ENCODE assay signal across 9 mouse cellular contexts in the genomic region with DNA sequence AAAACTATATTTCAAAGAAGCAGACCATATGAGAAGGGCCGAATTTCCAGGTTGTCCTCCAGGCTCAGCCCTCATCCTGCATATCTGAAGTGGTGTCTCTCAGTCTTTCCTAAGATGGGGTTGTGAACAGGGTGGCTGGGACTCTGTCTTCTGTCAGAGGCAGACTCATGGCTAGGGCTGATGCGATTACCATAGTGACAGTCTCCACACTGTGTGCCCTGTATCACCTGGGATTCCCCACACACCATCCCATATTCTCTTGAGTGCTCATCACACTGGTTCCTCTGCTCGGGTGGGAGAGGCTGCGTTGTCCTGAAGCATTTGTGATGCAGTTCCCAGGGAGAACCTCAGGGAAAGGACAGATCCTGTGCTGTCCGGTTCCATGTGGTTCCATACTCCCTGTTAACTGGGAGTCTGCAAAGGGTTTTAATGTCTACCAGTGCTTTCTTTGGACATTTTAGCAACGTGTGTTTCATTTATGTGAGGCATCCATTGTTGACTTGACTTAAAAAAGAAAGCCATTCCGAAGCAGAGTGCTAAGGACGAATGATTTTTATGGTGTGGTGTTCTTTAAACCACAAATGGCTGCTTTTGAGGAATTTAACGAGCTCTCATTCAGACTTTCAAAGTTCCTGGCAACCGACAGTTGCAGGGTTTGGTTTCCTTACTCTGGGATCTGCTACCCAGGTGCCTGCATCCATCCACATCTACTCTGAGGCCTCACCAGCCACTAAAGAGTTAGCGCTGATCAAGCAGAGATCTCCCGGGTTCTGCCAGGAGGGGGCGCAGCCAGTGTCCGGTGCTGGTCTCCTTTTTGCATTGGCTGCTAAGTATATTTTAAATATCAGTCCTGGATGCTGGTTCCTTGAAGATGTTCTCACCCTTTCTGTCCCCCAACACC. TPM values are rescaled to one million over a fixed set of nuclear protein-coding genes. Genes with fewer than 3 reads are reported as not detected.
A peak's percentile ranks its signal among the peaks of the same experiment; 100 is the strongest.
DNase-seq lines count a peak whose midpoint lies in the region; ATAC-seq and TF ChIP-seq lines count a peak whose summit lies in the region.
"Had no signal": no experiment of that assay in that cellular context is flagged by ENCODE, and none has a peak within 500 bp of the region (broad histone marks: within the 10 kb centered on the region; RNA-seq: fewer than 3 reads in every experiment).

No protein-coding gene starts in this region.

- peak; percentile 55 for TF ChIP-seq CTCF in lung, adult 2 months (IDR thresholded peaks at IDR 0.05; ENCODE audit: insufficient read depth, low read length)

- DNase-seq in cerebellum, adult 9-11 months: no peak
- peak; percentile 51 for DNase-seq in liver
- DNase-seq in adrenal gland, postnatal 25 days: peak; percentile 72
- peak; percentile 63 for DNase-seq in embryonic facial prominence, embryonic 11.5 days (ENCODE audit: low spot score)
- peak; percentile 35 for DNase-seq in lung, adult 2 months
- DNase-seq in spleen, postnatal 4 days (ENCODE audit: low spot score in 2 of 2): peak; percentile 20 to 69
- DNase-seq: liver, embryonic 13.5 days had no signal

- ATAC-seq in cerebellum, adult (ENCODE audit: insufficient number of reproducible peaks, low FRiP score, low TSS enrichment): 0 out of 2 replicates have a peak, but pooled peaks have one; percentile 45
- no peak for ATAC-seq in liver, embryonic 12.5 days
- ATAC-seq in embryonic facial prominence, embryonic 11.5 days (replicated peaks; ENCODE audit: insufficient number of reproducible peaks, low FRiP score, low TSS enrichment, low read depth): no peak

- no peak overlapping the region for H3K9ac ChIP-seq in liver, embryonic 12.5 days
- H3K9ac ChIP-seq in embryonic facial prominence, embryonic 11.5 days (replicated peaks; ENCODE audit: low read length): no peak overlapping the region
- H3K9ac ChIP-seq: liver, embryonic 13.5 days had no signal

- H3K4me1 ChIP-seq in liver, embryonic 12.5 days: no peaks in the 10 kb centered on the region
- H3K4me1 ChIP-seq in embryonic facial prominence, embryonic 11.5 days (ENCODE audit: control insufficient read depth, insufficient read depth, low read length): no peaks in the 10 kb centered on the region
- H3K4me1 ChIP-seq in lung, adult 2 months (ENCODE audit: control insufficient read depth, insufficient read depth, low read length): no peaks in the 10 kb centered on the region
- H3K4me1 ChIP-seq: liver, embryonic 13.5 days had no signal

- no peak overlapping the region for H3K4me2 ChIP-seq in liver, embryonic 12.5 days
- no peak overlapping the region for H3K4me2 ChIP-seq in embryonic facial prominence, embryonic 11.5 days (ENCODE audit: low read depth, low read length)
- H3K4me2 ChIP-seq: liver, embryonic 13.5 days had no signal

- H3K36me3 ChIP-seq in liver, embryonic 12.5 days: no peaks in the 10 kb centered on the region
- no peaks in the 10 kb centered on the region for H3K36me3 ChIP-seq in embryonic facial prominence, embryonic 11.5 days (replicated peaks; ENCODE audit: control insufficient read depth, insufficient read depth, low read depth, low read length)
- H3K36me3 ChIP-seq: liver, embryonic 13.5 days had no signal

- peaks cover 10% of the 10 kb centered on the region; the same call in 1 of the 2 replicates for H3K27me3 ChIP-seq in liver, embryonic 12.5 days (replicated peaks)
- no peaks in the 10 kb centered on the region for H3K27me3 ChIP-seq in embryonic facial prominence, embryonic 11.5 days (ENCODE audit: control insufficient read depth, insufficient read depth, low read length)
- H3K27me3 ChIP-seq: liver, embryonic 13.5 days had no signal

- no peak overlapping the region for H3K27ac ChIP-seq in liver, embryonic 12.5 days
- no peak overlapping the region for H3K27ac ChIP-seq in embryonic facial prominence, embryonic 11.5 days (replicated peaks; ENCODE audit: low read depth, low read length)
- H3K27ac ChIP-seq: liver, embryonic 13.5 days had no signal

- no peak for TF ChIP-seq POLR2A in lung, adult 2 months (IDR thresholded peaks at IDR 0.05; ENCODE audit: borderline replicate concordance, extremely low read depth, low read depth, low read length)

- H3K9me3 ChIP-seq in liver, embryonic 12.5 days (replicated peaks): no peaks in the 10 kb centered on the region
- H3K9me3 ChIP-seq in embryonic facial prominence, embryonic 11.5 days (replicated peaks; ENCODE audit: control insufficient read depth, low read length): no peaks in the 10 kb centered on the region
- H3K9me3 ChIP-seq: liver, embryonic 13.5 days had no signal

- H3K4me3 ChIP-seq in liver, embryonic 12.5 days: no peak overlapping the region
- no peak overlapping the region for H3K4me3 ChIP-seq in embryonic facial prominence, embryonic 11.5 days (ENCODE audit: low read depth, low read length)
- H3K4me3 ChIP-seq in lung, adult 2 months (replicated peaks; ENCODE audit: extremely low read depth, low read depth, low read length): no peak overlapping the region
- H3K4me3 ChIP-seq: liver, embryonic 13.5 days had no signal

- 38% methylated on average over 14 of the region's 14 CpGs for WGBS in liver, embryonic 12.5 days (ENCODE audit: insufficient replicate concordance)
- WGBS in embryonic facial prominence, embryonic 11.5 days: 55% methylated on average over 14 of the region's 14 CpGs
- 52% methylated on average over 14 of the region's 14 CpGs for WGBS in lung, adult 2 months

RNA-seq across cellular contexts. Expression of a gene that starts 7.2 kb away (rescaled TPM):
- polyA plus RNA-seq in liver, embryonic 12.5 days (2016; fragmentation: Nextera tagmentation; extraction: Ambion mirVana): 1.0 and 1.5 TPM in 2 replicates
- total RNA-seq in adrenal gland, postnatal 25 days (2021): 13.0 and 23.0 TPM in 2 replicates
- 1.3 and 1.6 TPM in 2 replicates for polyA plus RNA-seq in embryonic facial prominence, embryonic 11.5 days (2014; fragmentation: Nextera tagmentation; extraction: Ambion mirVana)
- 2.2 and 2.8 TPM in 2 replicates for polyA plus RNA-seq in lung, adult 2 months (2012; rRNA removed)
